Mouse (Mus musculus): Measurements from ENCODE around the gene Fam71f1. TPM values are rescaled to one million over a fixed set of nuclear protein-coding genes. Genes with fewer than 3 reads are reported as not detected.
"Not testable (repeated sequence)": the region's sequence is repeated elsewhere in the genome, so short reads cannot be mapped to it uniquely, and the experiment has no call there.

Fam71f1 gene
- polyA plus RNA-seq, 1 experiment from 2014 or later: not detected

DNA sequence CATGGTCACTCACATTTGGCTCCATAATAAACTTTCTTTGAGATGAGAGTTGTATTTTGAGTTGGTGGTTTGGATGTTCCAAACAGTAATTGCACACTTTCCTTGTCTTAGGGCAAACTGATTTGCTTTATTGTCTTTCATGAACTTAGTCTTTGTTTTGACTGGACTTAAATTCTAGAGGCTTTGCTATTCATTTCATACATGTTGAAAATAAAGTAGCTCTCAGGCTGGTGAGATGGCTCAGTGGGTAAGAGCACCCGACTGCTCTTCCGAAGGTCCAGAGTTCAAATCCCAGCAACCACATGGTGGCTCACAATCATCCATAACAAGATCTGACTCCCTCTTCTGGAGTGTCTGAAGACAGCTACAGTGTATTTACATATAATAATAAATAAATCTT, 27.6 kb downstream of the Fam71f1 start:
- WGBS: 93% methylated on average over 2 of the region's 2 CpGs

DNA sequence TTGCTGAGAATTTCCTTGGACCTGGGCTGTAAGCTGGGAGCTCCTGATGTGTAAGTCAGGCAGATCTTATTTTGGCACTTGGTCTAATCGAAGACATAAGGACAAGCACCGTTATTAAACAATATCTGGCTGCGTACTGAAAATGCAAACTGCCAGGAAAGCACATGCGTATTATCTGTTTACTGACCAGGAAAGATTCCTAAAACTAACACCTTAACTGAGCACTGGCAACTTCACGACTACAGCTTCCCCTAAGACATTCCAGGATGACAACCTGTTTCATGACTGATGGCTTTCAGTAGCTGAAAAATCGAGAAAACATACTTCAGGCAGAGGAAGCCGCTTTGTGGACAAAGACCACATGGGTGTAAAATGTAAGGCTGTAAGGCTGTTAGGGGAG, 28.2 kb downstream of the Fam71f1 start:
- WGBS: 42% methylated on average over 7 of the region's 7 CpGs
- Histone ChIP-seq H3K9me3 (replicated peaks; ENCODE audit: control insufficient read depth, low read length) (no peaks in the 10 kb centered on the region), H3K27ac (replicated peaks; ENCODE audit: low read depth, low read length) (peak overlapping the region; percentile 80), H3K4me3 (ENCODE audit: low read depth, low read length) (peak overlapping the region; percentile 96), H3K4me2 (ENCODE audit: low read depth, low read length) (peak overlapping the region; percentile 49), H3K9ac (replicated peaks; ENCODE audit: low read length) (peak overlapping the region; percentile 84), H3K4me1 (ENCODE audit: control insufficient read depth, insufficient read depth, low read length) (no peaks in the 10 kb centered on the region), H3K36me3 (replicated peaks; ENCODE audit: control insufficient read depth, insufficient read depth, low read depth, low read length) (no peaks in the 10 kb centered on the region), H3K27me3 (ENCODE audit: control insufficient read depth, insufficient read depth, low read length) (no peaks in the 10 kb centered on the region)
- DNase-seq (ENCODE audit: low spot score) (no peak), ATAC-seq (replicated peaks; ENCODE audit: insufficient number of reproducible peaks, low FRiP score, low TSS enrichment, low read depth) (no peak)

More for the DNA sequence above, 27.6 kb downstream of the Fam71f1 start:
- not testable (repeated sequence) for H3K4me2 ChIP-seq (ENCODE audit: low read depth, low read length); H3K4me1 ChIP-seq (ENCODE audit: control insufficient read depth, insufficient read depth, low read length); H3K27ac ChIP-seq (replicated peaks; ENCODE audit: low read depth, low read length); H3K9me3 ChIP-seq (replicated peaks; ENCODE audit: control insufficient read depth, low read length); H3K9ac ChIP-seq (replicated peaks; ENCODE audit: low read length); H3K27me3 ChIP-seq (ENCODE audit: control insufficient read depth, insufficient read depth, low read length); H3K36me3 ChIP-seq (replicated peaks; ENCODE audit: control insufficient read depth, insufficient read depth, low read depth, low read length); DNase-seq (ENCODE audit: low spot score); H3K4me3 ChIP-seq (ENCODE audit: low read depth, low read length); ATAC-seq (replicated peaks; ENCODE audit: insufficient number of reproducible peaks, low FRiP score, low TSS enrichment, low read depth)

DNA sequence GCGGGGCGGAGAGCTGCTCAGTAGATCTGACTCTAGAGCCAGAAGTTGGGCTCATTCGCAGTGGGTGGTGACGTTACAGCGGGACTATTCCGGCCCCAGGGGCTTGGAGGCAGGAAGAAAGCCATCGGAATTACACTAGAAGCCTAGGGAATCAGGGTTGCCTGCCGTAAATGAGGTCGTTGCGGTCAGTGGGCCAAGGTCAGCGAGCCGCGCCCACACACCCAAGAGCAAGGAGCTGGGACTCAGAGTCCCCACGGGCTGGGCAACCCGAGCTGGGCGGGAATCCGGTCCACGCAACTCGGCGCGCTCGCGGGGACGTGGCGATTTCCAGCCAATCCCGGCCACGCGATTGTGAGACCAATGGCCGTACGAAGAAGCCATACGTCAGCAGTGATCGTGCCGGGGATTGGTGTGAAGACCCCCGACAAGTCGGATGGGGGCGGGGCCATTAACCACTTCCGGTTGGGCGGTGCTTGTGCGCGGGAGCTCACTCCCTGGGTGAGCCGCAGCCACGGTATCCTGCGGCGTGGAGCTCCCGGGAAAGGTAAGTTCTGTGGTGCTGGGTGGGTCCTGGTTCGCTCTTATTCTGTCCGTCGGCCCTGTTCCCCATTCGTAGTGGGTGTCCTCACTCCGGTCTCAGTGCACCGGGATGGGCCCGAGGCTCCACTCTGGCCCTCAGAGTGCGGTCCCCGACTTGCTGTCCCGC, 28.9 kb downstream of the Fam71f1 start, which contains the start of gene Calu:
TSS of gene Calu (plus strand) at position 405 of the 706 bp plus-strand sequence.
- Histone ChIP-seq H3K4me3 (ENCODE audit: low read depth, low read length) (peak within 1 kb of the TSS; percentile 96), H3K4me1 (ENCODE audit: control insufficient read depth, insufficient read depth, low read length) (no peaks in the 10 kb centered on the region), H3K27me3 (ENCODE audit: control insufficient read depth, insufficient read depth, low read length) (no peaks in the 10 kb centered on the region), H3K36me3 (replicated peaks; ENCODE audit: control insufficient read depth, insufficient read depth, low read depth, low read length) (no peaks in the 10 kb centered on the region), H3K27ac (replicated peaks; ENCODE audit: low read depth, low read length) (peak within 1 kb of the TSS; percentile 80), H3K9ac (replicated peaks; ENCODE audit: low read length) (peak within 1 kb of the TSS; percentile 88), H3K4me2 (ENCODE audit: low read depth, low read length) (peak within 1 kb of the TSS; percentile 56), H3K9me3 (replicated peaks; ENCODE audit: control insufficient read depth, low read length) (no peaks in the 10 kb centered on the region)
- under 1% methylated on average over 55 of the region's 55 CpGs for WGBS
- ATAC-seq (replicated peaks; ENCODE audit: insufficient number of reproducible peaks, low FRiP score, low TSS enrichment, low read depth) (peak; percentile 98), DNase-seq (ENCODE audit: low spot score) (peak; percentile 100)

DNA sequence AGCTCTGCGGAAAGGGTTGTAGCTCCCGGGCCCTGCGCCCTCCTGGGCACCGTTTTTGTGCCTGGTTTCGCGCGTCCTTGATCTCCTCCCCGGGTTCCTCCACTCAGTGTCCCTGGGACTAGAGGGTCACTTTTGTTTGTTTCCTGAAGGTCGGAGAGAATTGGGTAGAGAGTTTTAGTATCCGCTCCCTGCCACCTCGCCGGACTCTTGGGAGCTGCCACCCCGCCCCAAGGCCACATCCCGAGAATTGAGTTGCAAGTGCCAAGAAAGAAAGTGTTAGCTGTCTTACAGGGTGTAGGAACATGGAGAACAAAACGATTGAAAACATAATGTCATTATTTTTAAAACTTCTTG, 29.4 kb downstream of the Fam71f1 start:
- no peak for DNase-seq (ENCODE audit: low spot score)
- Histone ChIP-seq H3K36me3 (replicated peaks; ENCODE audit: control insufficient read depth, insufficient read depth, low read depth, low read length) (no peaks in the 10 kb centered on the region), H3K9me3 (replicated peaks; ENCODE audit: control insufficient read depth, low read length) (no peaks in the 10 kb centered on the region), H3K4me3 (ENCODE audit: low read depth, low read length) (peak overlapping the region; percentile 96), H3K27ac (replicated peaks; ENCODE audit: low read depth, low read length) (peak overlapping the region; percentile 56; the same call in 1 of the 2 replicates), H3K27me3 (ENCODE audit: control insufficient read depth, insufficient read depth, low read length) (no peaks in the 10 kb centered on the region), H3K4me2 (ENCODE audit: low read depth, low read length) (peak overlapping the region; percentile 56), H3K9ac (replicated peaks; ENCODE audit: low read length) (peak overlapping the region; percentile 88), H3K4me1 (ENCODE audit: control insufficient read depth, insufficient read depth, low read length) (no peaks in the 10 kb centered on the region)
- ATAC-seq (replicated peaks; ENCODE audit: insufficient number of reproducible peaks, low FRiP score, low TSS enrichment, low read depth): peak; percentile 17; the same call in 1 of the 2 replicates
- under 1% methylated on average over 15 of the region's 15 CpGs for WGBS

DNA sequence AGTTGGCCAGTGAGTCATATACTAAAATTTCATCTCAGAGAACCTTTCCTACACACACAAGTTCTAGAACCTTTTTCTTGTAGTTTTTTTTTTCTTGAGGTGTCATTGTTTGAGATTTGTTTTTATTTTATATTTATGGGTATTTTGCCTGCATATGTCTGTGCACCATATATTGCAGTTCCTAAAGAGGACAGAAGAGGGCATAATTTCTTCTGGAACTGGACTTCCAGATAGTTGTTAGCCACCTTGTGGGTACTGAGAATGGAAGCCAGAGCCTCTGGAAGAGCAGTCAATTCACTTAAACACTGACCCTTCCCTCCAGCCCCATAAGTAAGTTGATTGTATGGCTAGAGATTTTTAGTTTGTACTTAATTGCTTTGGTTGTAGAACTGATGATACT, 32.7 kb downstream of the Fam71f1 start:
- no peaks in the 10 kb centered on the region for H3K36me3 ChIP-seq (replicated peaks; ENCODE audit: control insufficient read depth, insufficient read depth, low read depth, low read length)
- no peak for ATAC-seq (replicated peaks; ENCODE audit: insufficient number of reproducible peaks, low FRiP score, low TSS enrichment, low read depth)
- no peak overlapping the region for H3K4me3 ChIP-seq (ENCODE audit: low read depth, low read length)
- DNase-seq (ENCODE audit: low spot score): peak; percentile 20
- no peaks in the 10 kb centered on the region for H3K27me3 ChIP-seq (ENCODE audit: control insufficient read depth, insufficient read depth, low read length)
- H3K4me1 ChIP-seq (ENCODE audit: control insufficient read depth, insufficient read depth, low read length): no peaks in the 10 kb centered on the region
- no peak overlapping the region for H3K9ac ChIP-seq (replicated peaks; ENCODE audit: low read length)
- H3K4me2 ChIP-seq (ENCODE audit: low read depth, low read length): no peak overlapping the region
- no peaks in the 10 kb centered on the region for H3K9me3 ChIP-seq (replicated peaks; ENCODE audit: control insufficient read depth, low read length)
- no peak overlapping the region for H3K27ac ChIP-seq (replicated peaks; ENCODE audit: low read depth, low read length)

DNA sequence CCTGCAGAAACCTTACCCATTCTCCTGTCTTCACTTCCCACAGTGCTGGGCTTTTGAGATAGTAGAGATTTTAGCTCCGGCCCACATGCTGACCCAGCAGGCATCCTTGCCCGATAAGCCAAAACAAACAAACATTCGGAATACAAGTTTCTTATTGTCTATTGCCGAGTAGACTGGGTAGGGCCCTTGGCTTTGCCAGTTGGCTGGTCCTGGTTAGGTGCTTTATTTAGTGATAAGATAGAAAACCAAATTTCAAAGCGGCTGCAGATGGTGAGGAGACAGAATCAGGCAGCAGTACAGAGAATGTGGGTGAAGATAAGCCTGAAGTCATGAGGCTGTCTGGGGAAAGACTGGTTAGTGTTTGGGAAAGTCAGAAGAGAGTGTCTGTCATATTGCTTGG, 33.9 kb downstream of the Fam71f1 start:
- Histone ChIP-seq H3K4me2 (ENCODE audit: low read depth, low read length) (no peak overlapping the region), H3K4me3 (ENCODE audit: low read depth, low read length) (no peak overlapping the region)
- DNase-seq (ENCODE audit: low spot score): no peak

DNA sequence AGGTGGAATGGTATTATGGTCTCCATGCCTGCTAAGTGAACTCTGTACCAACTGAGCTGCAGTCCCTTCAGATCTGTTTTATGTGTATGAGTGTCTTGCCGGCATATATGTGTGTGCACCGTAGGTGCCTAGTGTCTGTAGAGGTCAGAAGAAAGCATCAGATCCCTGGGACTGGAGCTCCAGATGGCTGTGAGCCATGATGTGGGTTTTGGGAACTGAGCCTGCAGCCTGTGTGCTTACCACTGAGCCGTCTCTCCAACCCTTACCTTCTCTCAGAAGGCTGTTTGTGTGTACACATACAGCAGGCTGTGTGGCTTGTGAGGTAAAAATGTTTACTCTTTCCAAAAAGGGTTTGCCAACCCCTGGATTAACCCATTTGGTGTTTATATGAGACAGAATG, 40.4 kb downstream of the Fam71f1 start:
- no peak overlapping the region for H3K9ac ChIP-seq (replicated peaks; ENCODE audit: low read length)
- peaks cover 3% of the 10 kb centered on the region for H3K36me3 ChIP-seq (replicated peaks; ENCODE audit: control insufficient read depth, insufficient read depth, low read depth, low read length)
- no peaks in the 10 kb centered on the region for H3K4me1 ChIP-seq (ENCODE audit: control insufficient read depth, insufficient read depth, low read length)
- H3K9me3 ChIP-seq (replicated peaks; ENCODE audit: control insufficient read depth, low read length): no peaks in the 10 kb centered on the region
- no peak overlapping the region for H3K4me2 ChIP-seq (ENCODE audit: low read depth, low read length)
- 93% methylated on average over 3 of the region's 3 CpGs for WGBS
- no peaks in the 10 kb centered on the region for H3K27me3 ChIP-seq (ENCODE audit: control insufficient read depth, insufficient read depth, low read length)
- DNase-seq (ENCODE audit: low spot score): no peak
- H3K27ac ChIP-seq (replicated peaks; ENCODE audit: low read depth, low read length): no peak overlapping the region
- no peak overlapping the region for H3K4me3 ChIP-seq (ENCODE audit: low read depth, low read length)
- no peak for ATAC-seq (replicated peaks; ENCODE audit: insufficient number of reproducible peaks, low FRiP score, low TSS enrichment, low read depth)

More for the DNA sequence above, 33.9 kb downstream of the Fam71f1 start:
- no peaks in the 10 kb centered on the region for H3K9me3 ChIP-seq (replicated peaks; ENCODE audit: control insufficient read depth, low read length)
- no peak overlapping the region for H3K27ac ChIP-seq (replicated peaks; ENCODE audit: low read depth, low read length)
- no peak overlapping the region for H3K9ac ChIP-seq (replicated peaks; ENCODE audit: low read length)
- H3K36me3 ChIP-seq (replicated peaks; ENCODE audit: control insufficient read depth, insufficient read depth, low read depth, low read length): no peaks in the 10 kb centered on the region; the same call in 1 of the 2 replicates
- no peaks in the 10 kb centered on the region for H3K27me3 ChIP-seq (ENCODE audit: control insufficient read depth, insufficient read depth, low read length)
- no peaks in the 10 kb centered on the region for H3K4me1 ChIP-seq (ENCODE audit: control insufficient read depth, insufficient read depth, low read length)
- 48% methylated on average over 5 of the region's 5 CpGs for WGBS
- ATAC-seq (replicated peaks; ENCODE audit: insufficient number of reproducible peaks, low FRiP score, low TSS enrichment, low read depth): no peak

DNA sequence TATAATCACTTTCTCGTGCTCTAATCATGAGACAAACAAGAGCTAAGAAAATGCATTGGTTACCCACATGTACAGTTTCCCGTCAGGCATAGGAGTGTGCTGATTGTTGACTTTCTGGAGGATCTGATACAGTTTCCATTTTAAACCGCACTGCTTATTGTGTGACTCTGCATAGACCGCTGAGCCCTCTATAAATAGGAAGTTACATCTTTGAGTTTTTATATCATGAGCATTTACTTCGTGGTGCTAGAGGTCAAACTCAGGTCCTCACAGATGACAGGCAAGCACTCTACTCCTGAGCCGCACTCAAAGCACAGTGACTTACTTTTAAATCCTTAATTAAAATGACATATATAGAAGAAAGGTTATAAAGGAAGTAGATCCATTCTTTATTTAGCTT, 41.3 kb downstream of the Fam71f1 start:
- DNase-seq (ENCODE audit: low spot score) (no peak), ATAC-seq (replicated peaks; ENCODE audit: insufficient number of reproducible peaks, low FRiP score, low TSS enrichment, low read depth) (no peak)
- no peaks in the 10 kb centered on the region for H3K4me1 ChIP-seq (ENCODE audit: control insufficient read depth, insufficient read depth, low read length)
- H3K4me3 ChIP-seq (ENCODE audit: low read depth, low read length): no peak overlapping the region
- no peak overlapping the region for H3K9ac ChIP-seq (replicated peaks; ENCODE audit: low read length)
- no peak overlapping the region for H3K4me2 ChIP-seq (ENCODE audit: low read depth, low read length)
- peaks cover 3% of the 10 kb centered on the region for H3K36me3 ChIP-seq (replicated peaks; ENCODE audit: control insufficient read depth, insufficient read depth, low read depth, low read length)
- no peaks in the 10 kb centered on the region for H3K9me3 ChIP-seq (replicated peaks; ENCODE audit: control insufficient read depth, low read length)
- WGBS: 86% methylated on average over 6 of the region's 6 CpGs
- no peak overlapping the region for H3K27ac ChIP-seq (replicated peaks; ENCODE audit: low read depth, low read length)
- no peaks in the 10 kb centered on the region for H3K27me3 ChIP-seq (ENCODE audit: control insufficient read depth, insufficient read depth, low read length)

Data from embryonic facial prominence, embryonic 11.5 days (tissue).